ENCODE assay signal across 7 mouse cellular contexts in genomic region chr7:24406528-24407344, GRCm38 (mm10). TPM values are rescaled to one million over a fixed set of nuclear protein-coding genes. Genes with fewer than 3 reads are reported as not detected.
DNase-seq lines count a peak whose midpoint lies in the region; ATAC-seq lines count a peak whose summit lies in the region.

No protein-coding gene starts in this region.

- peaks cover 7% of the 10 kb centered on the region for H3K4me1 ChIP-seq in forebrain, embryonic 15.5 days
- H3K4me1 ChIP-seq in hindbrain, embryonic 16.5 days (ENCODE audit: control insufficient read depth, insufficient read depth, low read depth, low read length): no peaks in the 10 kb centered on the region

- no peak overlapping the region for H3K9ac ChIP-seq in forebrain, embryonic 15.5 days (replicated peaks)
- H3K9ac ChIP-seq in hindbrain, embryonic 16.5 days (ENCODE audit: low read depth, low read length): 0 out of 2 replicates have a peak overlapping the region, but pooled peaks have one; percentile 15

- ATAC-seq in forebrain, embryonic 15.5 days (replicated peaks): peak; percentile 31; the same call in 1 of the 2 replicates
- peak; percentile 27 for ATAC-seq in hindbrain, embryonic 16.5 days

- peaks cover 25% of the 10 kb centered on the region for H3K36me3 ChIP-seq in forebrain, embryonic 15.5 days
- no peaks in the 10 kb centered on the region for H3K36me3 ChIP-seq in hindbrain, embryonic 16.5 days (ENCODE audit: control insufficient read depth, insufficient read depth, low read length)

- no peak overlapping the region for H3K4me3 ChIP-seq in forebrain, embryonic 15.5 days
- no peak overlapping the region for H3K4me3 ChIP-seq in hindbrain, embryonic 16.5 days (ENCODE audit: low read length)

- H3K4me2 ChIP-seq in forebrain, embryonic 15.5 days (replicated peaks): no peak overlapping the region
- no peak overlapping the region for H3K4me2 ChIP-seq in hindbrain, embryonic 16.5 days (ENCODE audit: low read length)

- DNase-seq in T-cell, adult 2 months (ENCODE audit: low spot score): peak; percentile 74
- peak; percentile 81 for DNase-seq in cerebellum, adult 11 months
- DNase-seq in layer of hippocampus, postnatal 36 days: peak; percentile 40
- peak; percentile 57 to 78 for DNase-seq in lung, postnatal 4 days
- DNase-seq in right cerebral cortex, postnatal 25 days: peak; percentile 45

- peak overlapping the region; percentile 14 for H3K27ac ChIP-seq in forebrain, embryonic 15.5 days (replicated peaks)
- no peak overlapping the region for H3K27ac ChIP-seq in hindbrain, embryonic 16.5 days (ENCODE audit: low read depth, low read length)

- WGBS in forebrain, embryonic 15.5 days: 44% methylated on average over 5 of the region's 5 CpGs
- WGBS in hindbrain, embryonic 16.5 days: 38% methylated on average over 5 of the region's 5 CpGs

- no peaks in the 10 kb centered on the region for H3K27me3 ChIP-seq in forebrain, embryonic 15.5 days
- H3K27me3 ChIP-seq in hindbrain, embryonic 16.5 days (replicated peaks; ENCODE audit: control insufficient read depth, insufficient read depth, low read length): no peaks in the 10 kb centered on the region

- no peaks in the 10 kb centered on the region for H3K9me3 ChIP-seq in forebrain, embryonic 15.5 days
- no peaks in the 10 kb centered on the region for H3K9me3 ChIP-seq in hindbrain, embryonic 16.5 days (ENCODE audit: control insufficient read depth, low read length)

RNA-seq across cellular contexts. Expression of gene Smg9, which starts 7.3 kb away (rescaled TPM):
- polyA plus RNA-seq in forebrain, embryonic 15.5 days (2015; fragmentation: Nextera tagmentation; extraction: Ambion mirVana): 33.4 and 36.6 TPM in 2 replicates
- 38.2 and 38.9 TPM in 2 replicates for polyA plus RNA-seq in hindbrain, embryonic 16.5 days (2015; fragmentation: Nextera tagmentation; extraction: Ambion mirVana)
- 10 to 100 TPM; 33.8 to 39.0 TPM for total RNA-seq in layer of hippocampus, postnatal 36 days (2021)

RNA-seq across cellular contexts. Expression of gene Kcnn4, which starts 36.7 kb away (rescaled TPM):
- polyA plus RNA-seq in forebrain, embryonic 15.5 days (2015; fragmentation: Nextera tagmentation; extraction: Ambion mirVana): 0.56 and 0.63 TPM in 2 replicates
- 2.5 and 3.2 TPM in 2 replicates for polyA plus RNA-seq in hindbrain, embryonic 16.5 days (2015; fragmentation: Nextera tagmentation; extraction: Ambion mirVana)
- under 1 TPM; 0.17 to 0.48 TPM for total RNA-seq in layer of hippocampus, postnatal 36 days (2021)

RNA-seq across cellular contexts. Expression of gene Irgc1, which starts 45.4 kb away (rescaled TPM):
- not detected in 2 replicates for polyA plus RNA-seq in forebrain, embryonic 15.5 days (2015; fragmentation: Nextera tagmentation; extraction: Ambion mirVana)
- polyA plus RNA-seq in hindbrain, embryonic 16.5 days (2015; fragmentation: Nextera tagmentation; extraction: Ambion mirVana): not detected in 2 replicates
- total RNA-seq in layer of hippocampus, postnatal 36 days (2021): not detected

RNA-seq across cellular contexts. Expression of gene Plaur, which starts 55.5 kb away (rescaled TPM):
- polyA plus RNA-seq in forebrain, embryonic 15.5 days (2015; fragmentation: Nextera tagmentation; extraction: Ambion mirVana): 1.3 and 1.6 TPM in 2 replicates
- 1.8 and 2.2 TPM in 2 replicates for polyA plus RNA-seq in hindbrain, embryonic 16.5 days (2015; fragmentation: Nextera tagmentation; extraction: Ambion mirVana)
- total RNA-seq in layer of hippocampus, postnatal 36 days (2021): under 1 TPM in 1 of 2 experiments, not detected in 1; 0.68 TPM

RNA-seq across cellular contexts. Expression of gene Lypd5, which starts 57.7 kb away (rescaled TPM):
- not detected in 2 replicates for polyA plus RNA-seq in forebrain, embryonic 15.5 days (2015; fragmentation: Nextera tagmentation; extraction: Ambion mirVana)
- polyA plus RNA-seq in hindbrain, embryonic 16.5 days (2015; fragmentation: Nextera tagmentation; extraction: Ambion mirVana): not detected in 2 replicates
- total RNA-seq in layer of hippocampus, postnatal 36 days (2021): not detected
